Mouse (Mus musculus): Measurements from ENCODE around the gene Wif1.
A peak's percentile ranks its signal among the peaks of the same experiment; 100 is the strongest.

The Wif1 gene

GRCm38 (mm10) chr10:121033826-121034568, at the start of gene Wif1:
Gene Wif1 (plus strand): TSS chr10:121033960.
- DNase-seq, result peak; percentile 53

GRCm38 (mm10) chr10:121002135-121002534, 31.6 kb upstream of the Wif1 start:
- DNase-seq, result no peak

GRCm38 (mm10) chr10:121011496-121011895, 22.3 kb upstream of the Wif1 start:
- no peak for DNase-seq

GRCm38 (mm10) chr10:121016291-121016690, 17.5 kb upstream of the Wif1 start:
- no peak for DNase-seq

GRCm38 (mm10) chr10:121016711-121017503, 16.9 kb upstream of the Wif1 start:
- DNase-seq, result no peak

- no peak for DNase-seq
These were observed 10.8 kb upstream of the Wif1 start for GRCm38 (mm10) chr10:121022951-121023350.

GRCm38 (mm10) chr10:121031802-121032201, 2.0 kb upstream of the Wif1 start:
- peak; percentile 20 for DNase-seq

- peak; percentile 71 for DNase-seq
These were observed 500 bp upstream of the Wif1 start for GRCm38 (mm10) chr10:121033128-121033791.

- DNase-seq, result no peak
These were observed 798 bp downstream of the Wif1 start for GRCm38 (mm10) chr10:121034569-121034947.

GRCm38 (mm10) chr10:121038556-121039284, 5.0 kb downstream of the Wif1 start:
- no peak for DNase-seq

GRCm38 (mm10) chr10:121040911-121041310, 7.2 kb downstream of the Wif1 start:
- DNase-seq, result no peak

- DNase-seq, result no peak
These were observed 13.7 kb downstream of the Wif1 start for GRCm38 (mm10) chr10:121047440-121047839.

- DNase-seq, result no peak
These were observed 18.3 kb downstream of the Wif1 start for GRCm38 (mm10) chr10:121052076-121052475.

GRCm38 (mm10) chr10:121055452-121056188, 21.9 kb downstream of the Wif1 start:
- peak; percentile 8 for DNase-seq

GRCm38 (mm10) chr10:121056823-121057222, 23.1 kb downstream of the Wif1 start:
- DNase-seq, result no peak

- DNase-seq, result no peak
These were observed 25.6 kb downstream of the Wif1 start for GRCm38 (mm10) chr10:121059043-121060003.

- DNase-seq, result no peak
These were observed 27.6 kb downstream of the Wif1 start for GRCm38 (mm10) chr10:121061336-121061835.

- DNase-seq, result no peak
These were observed 28.9 kb downstream of the Wif1 start for GRCm38 (mm10) chr10:121062704-121063103.

- no peak for DNase-seq
These were observed 33.7 kb downstream of the Wif1 start for GRCm38 (mm10) chr10:121067416-121067951.

GRCm38 (mm10) chr10:121068003-121068402, 34.2 kb downstream of the Wif1 start:
- DNase-seq, result no peak

Measured in cerebellum, adult 9-10 months (tissue).